Mouse (Mus musculus) liver, adult 2 months (tissue): ENCODE measurements around the gene Fkrp. TPM values are rescaled to one million over a fixed set of nuclear protein-coding genes. Genes with fewer than 3 reads are reported as not detected.
A peak's percentile ranks its signal among the peaks of the same experiment; 100 is the strongest.

Experiments used
- DNase-seq: peaks from one replicate; pipeline ENCODE4 v3.0.0-alpha.2; 2011; ENCODE audit warnings: low read depth, low spot score; ENCODE audit errors: extremely low read depth
- H3K27ac ChIP-seq: fragments of 200-500 bp; replicated peaks from 2 replicates; pipeline ENCODE4 v1.5.1; 2012; ENCODE audit warnings: low read depth, mild to moderate bottlenecking, control low read depth, inconsistent platforms, low read length; ENCODE audit not compliant: insufficient read depth
- H3K27me3 ChIP-seq: fragments of 200-500 bp; 2 replicates; pipeline ENCODE4 v1.6.1; 2012; ENCODE audit warnings: mild to moderate bottlenecking, moderate library complexity, low read length, inconsistent platforms; ENCODE audit not compliant: control insufficient read depth, insufficient read depth
- H3K36me3 ChIP-seq: fragments of 200-500 bp; 2 replicates; pipeline ENCODE4 v1.6.1; 2012; ENCODE audit warnings: low read length, inconsistent platforms; ENCODE audit not compliant: control insufficient read depth, insufficient read depth
- H3K4me1 ChIP-seq: fragments of 200-500 bp; 2 replicates; pipeline ENCODE4 v1.6.1; 2011; ENCODE audit warnings: low read length; ENCODE audit not compliant: control insufficient read depth, insufficient read depth
- H3K4me3 ChIP-seq: fragments of 200-500 bp; 2 replicates; pipeline ENCODE4 v1.5.1; 2011; ENCODE audit warnings: low read depth, mild to moderate bottlenecking, control low read depth, low read length, moderate library complexity; ENCODE audit not compliant: insufficient read depth
- H3K79me2 ChIP-seq: fragments of 200-500 bp; 2 replicates; pipeline ENCODE4 v1.6.1; 2012; ENCODE audit warnings: inconsistent platforms, mild to moderate bottlenecking, low read length, moderate library complexity; ENCODE audit not compliant: control insufficient read depth, insufficient read depth
- H3K9ac ChIP-seq: fragments of 200-500 bp; 2 replicates; pipeline ENCODE4 v1.6.1; 2012; ENCODE audit warnings: low read depth, mild to moderate bottlenecking, control low read depth, inconsistent platforms, low read length
- CTCF ChIP-seq: fragments of 200-500 bp; IDR thresholded peaks from 2 replicates; pipeline ENCODE4 v1.5.1; 2011; ENCODE audit warnings: low read depth, low read length, control low read depth
- POLR2A ChIP-seq: fragments of 200-500 bp; IDR thresholded peaks from 2 replicates; pipeline ENCODE4 v1.6.1; 2011; ENCODE audit warnings: low read length, control low read depth; ENCODE audit not compliant: insufficient read depth; ENCODE audit errors: extremely low read depth
- WGBS: fragments of 180-500 bp; shearing (Covaris S2); methylation state at CpG from one replicate; pipeline ENCODE4 v1.1.7; 2018; 5-methylcytosine and 5-hydroxymethylcytosine counted together
- polyA plus RNA-seq: library from polyadenylated mRNA; depleted of rRNA; stranded (reverse); fragments of >200 nt; gene quantifications from 2 replicates; pipeline ENCODE4 v1.2.3, GENCODE M21; 2012
- total RNA-seq: library from RNA; depleted of rRNA; stranded (reverse); fragments of >200 nt; gene quantifications from 2 replicates; pipeline ENCODE4 v1.2.3, GENCODE M21; 2014

The Fkrp gene
- total and polyA plus RNA-seq, 2 experiments, result 5.5 to 15.3 TPM

DNA sequence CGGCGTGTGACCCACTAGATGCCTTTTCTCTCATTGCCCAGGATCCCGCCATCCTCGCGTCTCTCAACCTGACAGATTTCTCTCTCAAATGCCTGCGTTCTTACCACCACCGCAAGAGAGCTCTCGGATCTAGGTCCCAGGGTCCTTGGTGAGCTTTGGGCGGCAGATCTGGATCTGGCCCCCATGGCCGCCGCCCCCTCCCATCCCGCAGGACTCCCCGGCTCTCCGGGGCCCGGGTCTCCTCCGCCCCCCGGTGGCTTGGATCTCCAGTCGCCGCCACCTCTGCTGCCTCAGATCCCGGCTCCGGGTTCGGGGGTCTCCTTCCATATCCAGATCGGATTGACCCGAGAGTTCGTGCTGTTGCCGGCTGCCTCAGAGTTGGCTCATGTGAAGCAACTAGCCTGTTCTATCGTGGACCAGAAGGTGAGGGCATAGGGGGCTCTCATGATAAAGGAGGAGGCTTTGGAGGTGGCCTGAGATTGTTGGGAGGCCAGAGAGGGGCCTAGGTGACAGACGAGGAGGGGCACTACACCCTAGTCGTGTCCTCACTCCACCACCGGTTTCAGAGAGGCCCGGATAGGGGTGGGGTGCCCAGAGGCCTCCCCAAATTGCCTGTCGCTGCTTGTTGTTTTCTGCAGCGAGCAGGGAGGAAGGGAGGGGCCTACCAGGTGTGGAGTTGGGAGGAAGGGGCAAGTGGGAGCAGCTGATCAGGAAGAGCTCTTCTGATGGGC, 27.1 kb upstream of the Fkrp start:
- peak overlapping the region; percentile 83 for H3K4me3 ChIP-seq
- peaks cover 3% of the 10 kb centered on the region; the same call in 1 of the 2 replicates for H3K79me2 ChIP-seq
- no peaks in the 10 kb centered on the region for H3K27me3 ChIP-seq
- H3K27ac ChIP-seq, result peak overlapping the region; percentile 42
- TF ChIP-seq POLR2A (no peak), CTCF (no peak)
- H3K9ac ChIP-seq, result peak overlapping the region; percentile 83
- 7% methylated on average over 33 of the region's 33 CpGs for WGBS
- 0 out of 2 replicates have a peak, but pooled peaks cover 4% of the 10 kb centered on the region for H3K4me1 ChIP-seq
- no peaks in the 10 kb centered on the region for H3K36me3 ChIP-seq
- DNase-seq, result no peak

DNA sequence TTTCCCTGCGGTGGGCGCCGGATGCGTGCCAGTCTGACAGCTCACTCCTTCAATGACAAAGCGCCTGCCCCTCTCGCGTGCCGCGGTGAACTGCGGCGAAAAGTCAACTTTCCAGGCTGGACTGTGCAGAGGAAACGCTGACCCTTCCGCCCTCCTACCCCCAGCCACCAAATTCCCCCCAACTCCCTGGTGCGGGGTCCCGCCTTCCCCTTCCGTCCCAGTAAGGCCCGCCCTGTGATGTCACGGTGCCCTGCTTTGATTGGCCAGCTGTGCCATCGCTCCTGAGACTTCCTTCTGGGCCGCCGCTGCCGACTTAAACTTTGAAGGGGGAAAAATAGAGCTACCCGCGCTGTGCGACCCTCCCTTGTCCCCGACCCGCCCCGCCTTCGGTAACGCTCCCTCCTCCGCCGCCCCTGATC, 26.1 kb upstream of the Fkrp start, which contains the start of gene Prkd2:
Prkd2 (plus strand) TSS at position 258 of the 419 bp plus-strand sequence.
- DNase-seq, result peak; percentile 48
- Histone ChIP-seq H3K27ac (peak within 1 kb of the TSS; percentile 55), H3K27me3 (no peaks in the 10 kb centered on the region), H3K79me2 (peaks cover 3% of the 10 kb centered on the region; the same call in 1 of the 2 replicates), H3K4me1 (0 out of 2 replicates have a peak, but pooled peaks cover 4% of the 10 kb centered on the region), H3K9ac (peak within 1 kb of the TSS; percentile 85), H3K4me3 (peak within 1 kb of the TSS; percentile 83), H3K36me3 (no peaks in the 10 kb centered on the region)
- TF ChIP-seq CTCF (no peak), POLR2A (peak; percentile 38; the same call in 1 of the 2 replicates)
- WGBS, result under 1% methylated on average over 32 of the region's 32 CpGs

DNA sequence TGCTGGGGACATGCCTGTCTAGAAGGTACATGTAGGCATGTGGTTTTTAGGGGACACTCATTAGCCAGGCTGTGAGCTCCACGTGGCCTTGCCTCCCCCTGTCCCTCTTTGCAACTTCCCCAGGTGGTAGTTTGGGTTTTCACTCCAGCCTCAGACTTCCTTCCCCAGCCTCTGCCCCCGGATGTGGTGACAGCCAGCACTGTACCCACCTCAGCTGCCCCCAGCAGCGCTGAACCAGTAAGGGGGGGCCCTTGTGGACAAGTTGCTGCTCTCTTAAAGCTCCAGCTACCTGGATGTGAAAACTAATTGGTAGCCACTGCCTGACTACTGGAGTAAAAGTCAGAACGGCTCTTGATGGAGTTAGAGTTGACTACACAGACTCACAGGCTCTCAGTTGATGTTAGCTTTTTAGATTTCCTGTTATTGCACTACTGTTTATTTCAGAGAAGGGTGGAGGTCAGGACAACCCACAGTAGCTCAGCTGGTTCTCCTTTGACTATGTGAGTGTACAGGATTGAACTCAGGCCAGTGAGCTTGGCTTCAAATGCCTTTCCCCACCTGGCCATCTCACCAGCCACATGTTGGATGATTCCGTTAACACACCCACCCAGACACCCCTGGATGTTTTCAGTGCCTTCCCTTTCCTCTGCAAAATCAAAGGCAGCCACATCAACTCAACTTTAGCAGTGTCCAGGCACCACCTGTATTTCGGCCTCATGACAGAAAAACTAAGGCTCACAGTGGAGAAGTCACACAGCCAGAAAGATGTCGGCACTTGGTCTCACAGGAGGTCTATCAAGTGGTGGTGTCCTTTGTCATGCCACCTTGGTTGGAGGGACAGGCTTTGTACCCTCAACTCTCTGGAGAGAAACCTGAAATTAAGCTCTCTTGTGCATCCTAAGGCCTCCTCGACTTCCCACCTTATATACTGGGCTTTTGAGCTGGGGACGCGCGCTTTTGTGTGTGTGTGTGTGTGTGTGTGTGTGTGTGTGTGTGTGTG, 25.3 kb upstream of the Fkrp start:
- Histone ChIP-seq H3K36me3 (no peaks in the 10 kb centered on the region), H3K9ac (peak overlapping the region; percentile 85), H3K79me2 (peaks cover 3% of the 10 kb centered on the region; the same call in 1 of the 2 replicates), H3K27ac (peak overlapping the region; percentile 55), H3K4me1 (0 out of 2 replicates have a peak, but pooled peaks cover 4% of the 10 kb centered on the region), H3K27me3 (no peaks in the 10 kb centered on the region), H3K4me3 (no peak overlapping the region)
- TF ChIP-seq POLR2A, result no peak
- no peak for TF ChIP-seq CTCF
- WGBS, result 51% methylated on average over 11 of the region's 11 CpGs
- DNase-seq, result no peak

DNA sequence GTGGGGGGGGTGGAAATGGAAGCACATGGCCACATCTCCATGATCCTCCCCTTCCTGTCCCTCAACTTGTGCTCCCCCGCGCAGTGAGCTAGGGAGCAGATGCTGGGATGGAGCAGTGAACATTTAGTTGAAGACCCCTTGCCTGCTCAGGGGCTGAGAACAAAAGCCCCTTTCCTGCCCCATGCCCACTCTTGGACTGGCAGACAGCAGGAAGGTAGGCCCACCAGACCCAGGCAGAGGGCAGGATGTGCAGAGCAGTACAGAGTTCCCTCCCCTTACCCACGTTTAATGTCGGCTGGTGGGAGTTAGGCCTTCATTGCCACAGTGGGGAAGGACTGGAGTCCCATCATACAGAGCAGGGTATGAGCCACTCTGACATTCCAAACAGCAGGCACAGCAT, 24.5 kb upstream of the Fkrp start:
- H3K27me3 ChIP-seq, result no peaks in the 10 kb centered on the region
- TF ChIP-seq CTCF (no peak), POLR2A (no peak)
- peak overlapping the region; percentile 7; the same call in 1 of the 2 replicates for H3K27ac ChIP-seq
- no peak for DNase-seq
- 0 out of 2 replicates have a peak, but pooled peaks cover 4% of the 10 kb centered on the region for H3K4me1 ChIP-seq
- H3K9ac ChIP-seq, result no peak overlapping the region
- peaks cover 3% of the 10 kb centered on the region; the same call in 1 of the 2 replicates for H3K79me2 ChIP-seq
- H3K4me3 ChIP-seq, result no peak overlapping the region
- 79% methylated on average over 4 of the region's 4 CpGs for WGBS
- no peaks in the 10 kb centered on the region for H3K36me3 ChIP-seq

DNA sequence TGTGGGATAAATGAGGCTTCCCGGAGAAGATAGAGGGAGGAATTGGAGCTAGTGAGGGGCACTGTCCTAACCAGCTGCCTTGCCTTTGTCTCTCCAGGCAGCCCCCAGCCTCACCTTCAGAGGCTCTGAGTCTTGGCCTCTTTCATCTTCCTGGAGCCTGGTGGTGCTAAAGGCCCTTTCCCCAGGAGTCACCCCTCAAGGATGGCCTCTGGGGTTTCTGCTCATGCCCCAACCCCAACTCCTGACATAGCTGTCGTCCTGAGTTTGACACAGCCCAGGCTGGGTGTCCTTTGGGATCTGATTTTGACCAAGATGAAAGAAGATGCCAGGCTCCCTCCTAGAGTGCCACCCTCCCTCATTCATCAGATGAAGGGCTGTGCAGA, 23.6 kb upstream of the Fkrp start:
- 0 out of 2 replicates have a peak, but pooled peaks cover 4% of the 10 kb centered on the region for H3K4me1 ChIP-seq
- DNase-seq, result no peak

More for the DNA sequence above, 23.6 kb upstream of the Fkrp start:
- no peaks in the 10 kb centered on the region for H3K27me3 ChIP-seq
- H3K9ac ChIP-seq, result no peak overlapping the region
- peaks cover 3% of the 10 kb centered on the region; the same call in 1 of the 2 replicates for H3K79me2 ChIP-seq
- no peak overlapping the region for H3K27ac ChIP-seq
- no peaks in the 10 kb centered on the region for H3K36me3 ChIP-seq
- no peak for TF ChIP-seq CTCF
- no peak for TF ChIP-seq POLR2A
- WGBS, result 89% methylated on average over 2 of the region's 2 CpGs
- no peak overlapping the region for H3K4me3 ChIP-seq
